Mouse (Mus musculus) brain, embryonic 18.5 days (tissue): ENCODE measurements around the gene Defb19.
A peak's percentile ranks its signal among the peaks of the same experiment; 100 is the strongest.

Experiments used
- DNase-seq: peaks from one replicate; pipeline ENCODE4 v3.0.0-alpha.2; 2012; ENCODE audit warnings: low read depth, low spot score

Defb19 gene

GRCm38 (mm10) chr2:152580107-152580506 lies at the start of gene Defb19:
Gene Defb19, minus strand, starts transcription at chr2:152580312.
- DNase-seq = no peak

DNA sequence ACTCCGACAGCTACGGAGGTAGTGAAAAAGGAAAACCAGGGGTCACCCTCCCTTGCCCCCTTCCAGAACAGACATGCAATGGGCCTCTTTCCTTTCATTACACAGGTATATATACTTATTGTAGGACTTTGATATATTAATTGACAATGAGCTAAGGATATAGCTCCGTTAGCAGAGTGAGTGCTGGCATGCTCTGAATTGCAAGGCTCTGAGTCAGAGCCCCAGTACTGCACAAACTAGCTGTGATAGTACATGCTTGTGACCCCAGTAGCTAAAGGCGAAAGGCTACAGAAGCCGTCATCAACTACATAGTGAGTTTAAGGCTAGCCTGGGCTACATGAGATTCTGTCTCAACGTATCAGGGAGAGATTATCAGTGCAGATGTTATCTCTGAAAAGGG lies 49.8 kb upstream of the Defb19 start:
- DNase-seq = no peak

DNA sequence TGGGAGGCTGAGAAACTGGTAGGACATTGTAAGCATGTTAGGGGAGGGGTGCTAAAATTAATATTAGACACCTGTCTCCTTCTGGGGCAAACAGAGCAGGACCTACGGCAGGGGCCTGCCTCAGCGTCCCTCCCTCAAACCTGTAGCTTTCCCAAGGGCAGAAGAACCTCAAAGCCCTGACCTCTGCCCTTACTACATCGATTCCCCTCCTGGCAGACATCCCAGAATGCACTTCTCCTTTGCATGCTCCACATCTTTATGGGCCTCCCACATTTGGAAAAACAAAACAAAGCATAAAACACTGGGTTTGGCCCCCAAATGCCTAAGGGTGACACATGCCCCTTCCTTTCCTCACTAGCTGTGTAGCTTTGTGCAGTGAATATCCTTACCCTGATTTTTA lies 49.1 kb upstream of the Defb19 start:
- no peak for DNase-seq

GRCm38 (mm10) chr2:152628066-152628465 lies 48.0 kb upstream of the Defb19 start:
- DNase-seq = no peak

GRCm38 (mm10) chr2:152626774-152627591 lies 46.9 kb upstream of the Defb19 start, which contains the start of gene Rem1:
Gene Rem1, plus strand, starts transcription at chr2:152626951.
- no peak for DNase-seq

- peak; percentile 6 for DNase-seq
These were observed 45.1 kb upstream of the Defb19 start for GRCm38 (mm10) chr2:152625256-152625655.

- DNase-seq = no peak
These were observed 44.5 kb upstream of the Defb19 start for GRCm38 (mm10) chr2:152624566-152624965.

DNA sequence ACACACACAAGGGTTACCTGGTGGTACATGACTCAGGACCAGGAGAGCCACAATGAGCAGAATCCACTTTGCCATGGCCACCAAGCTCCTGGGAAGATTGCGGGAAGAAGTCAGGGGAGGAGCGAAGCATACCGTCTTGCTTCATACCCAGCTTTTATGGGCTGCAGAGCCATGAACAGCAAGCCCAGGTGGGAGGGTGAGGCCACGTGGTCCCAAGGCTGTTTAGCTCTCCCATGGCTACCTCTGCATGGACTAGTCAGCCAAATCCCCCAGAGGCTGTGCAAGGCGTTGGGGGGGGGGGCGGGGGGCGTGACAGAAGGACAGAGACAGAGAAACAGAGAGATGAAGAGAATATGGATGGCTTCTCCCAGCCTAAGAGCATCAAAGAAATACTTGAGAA lies 42.8 kb upstream of the Defb19 start, which contains the start of gene Defb25:
Defb25 (minus strand) TSS at position 101 of the 400 bp plus-strand sequence.
- DNase-seq = no peak

- no peak for DNase-seq
These were observed 42.0 kb upstream of the Defb19 start for GRCm38 (mm10) chr2:152622151-152622550.

- DNase-seq = no peak
These were observed 40.4 kb upstream of the Defb19 start for GRCm38 (mm10) chr2:152620367-152621134.

DNA sequence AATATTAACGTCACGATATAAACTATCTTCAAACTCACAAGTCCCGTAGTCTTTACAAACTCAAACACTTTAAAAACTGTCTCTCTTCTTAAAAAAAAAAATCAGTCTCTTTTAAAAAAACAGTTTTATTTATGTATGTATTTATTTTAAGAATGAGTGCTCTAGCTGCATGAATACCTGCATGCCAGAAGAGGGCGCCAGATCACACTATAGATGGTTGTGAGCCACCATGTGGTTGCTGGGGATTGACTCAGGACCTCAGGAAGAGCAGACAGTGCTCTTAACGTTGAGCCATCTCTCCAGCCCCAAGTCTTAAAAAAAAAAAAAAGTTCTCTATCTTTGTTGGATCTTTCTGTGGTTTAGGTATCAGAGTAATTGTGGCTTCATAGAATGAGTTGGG lies 37.3 kb upstream of the Defb19 start:
- DNase-seq = no peak

GRCm38 (mm10) chr2:152616470-152616869 lies 36.4 kb upstream of the Defb19 start:
- DNase-seq = no peak

DNA sequence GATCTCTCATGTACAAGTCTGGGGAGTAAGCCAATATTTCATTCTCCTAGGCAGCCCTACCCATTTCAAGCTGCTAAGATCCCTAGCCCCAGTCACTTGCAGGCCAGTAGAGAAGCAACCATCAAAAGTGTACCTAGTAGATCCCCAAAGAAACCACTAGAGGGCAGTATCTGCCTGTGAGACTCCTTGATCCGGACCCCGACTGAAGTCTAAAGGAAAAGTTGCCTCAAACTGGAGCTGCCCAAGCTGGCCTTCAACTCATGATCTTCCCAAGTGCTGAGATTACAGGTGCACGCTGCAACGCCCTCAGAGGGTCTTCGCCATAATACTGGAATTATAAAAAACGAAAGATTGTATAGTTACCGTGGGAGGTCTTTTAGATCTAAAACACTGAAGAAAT lies 35.5 kb upstream of the Defb19 start:
- peak; percentile 36 for DNase-seq

- no peak for DNase-seq
These were observed 32.1 kb upstream of the Defb19 start for GRCm38 (mm10) chr2:152612193-152612592.

DNA sequence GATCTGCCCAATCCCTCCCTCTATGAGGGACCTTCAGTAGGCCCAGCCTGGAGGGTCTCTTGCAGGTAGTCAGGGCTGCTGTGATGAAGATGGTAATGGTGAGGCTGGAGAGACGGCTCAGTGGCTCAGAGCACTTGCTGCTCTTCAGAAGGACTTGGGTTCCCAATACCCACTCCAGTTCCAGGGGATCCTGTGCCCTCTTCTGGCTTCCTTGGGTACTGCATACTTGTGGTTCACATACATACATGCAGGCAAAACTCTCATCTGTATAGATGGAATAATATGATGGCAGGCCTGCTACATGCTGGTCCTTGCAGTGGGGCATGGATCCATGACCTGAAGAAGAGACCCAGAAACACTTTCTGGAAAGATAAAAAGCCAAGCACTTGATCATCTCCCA lies 28.6 kb upstream of the Defb19 start:
- DNase-seq = no peak

DNA sequence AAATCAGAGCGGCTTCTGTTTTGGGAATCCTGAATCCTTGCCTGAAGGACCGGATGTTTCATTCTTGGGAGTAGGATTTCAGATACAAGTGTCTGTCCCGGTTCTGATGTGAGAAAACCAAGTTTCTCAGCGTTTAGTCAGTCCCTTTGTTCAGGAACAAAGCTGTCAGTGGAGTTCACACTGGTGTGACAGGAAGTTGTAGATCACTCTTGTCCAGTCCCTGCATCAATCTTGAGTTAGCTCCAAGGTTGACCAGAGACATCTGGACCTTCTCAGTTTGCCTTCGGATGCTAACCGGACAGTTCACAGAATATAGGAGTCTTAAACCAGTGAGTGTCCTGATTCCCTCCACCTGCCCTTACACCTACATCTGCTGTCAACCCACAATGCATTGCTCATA lies 27.6 kb upstream of the Defb19 start:
- no peak for DNase-seq

- no peak for DNase-seq
These were observed 23.9 kb upstream of the Defb19 start, which contains the start of gene Defb36 for GRCm38 (mm10) chr2:152604057-152604456. Gene Defb36, plus strand, starts transcription at chr2:152604327.

- DNase-seq = no peak
These were observed 21.3 kb upstream of the Defb19 start for GRCm38 (mm10) chr2:152601275-152601960.

DNA sequence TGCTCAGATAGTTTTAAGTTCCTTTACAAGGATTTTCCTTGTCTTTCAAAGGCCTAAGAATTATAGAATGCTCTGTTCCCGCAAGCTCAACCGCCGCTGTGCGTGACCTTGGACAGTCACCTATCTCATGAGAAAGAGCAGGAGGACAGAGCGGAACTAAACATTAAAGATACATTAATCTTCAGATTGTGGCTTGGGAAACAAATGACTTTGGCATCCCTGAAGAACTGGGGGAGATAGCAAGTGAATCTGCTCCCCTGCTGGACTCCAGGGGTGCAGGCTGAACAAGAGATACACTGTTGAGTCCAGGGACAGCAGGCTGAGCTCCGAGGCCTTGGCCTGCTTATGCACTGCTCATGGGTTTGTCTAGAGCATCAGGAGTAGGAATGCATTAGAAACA lies 20.0 kb upstream of the Defb19 start:
- no peak for DNase-seq

DNA sequence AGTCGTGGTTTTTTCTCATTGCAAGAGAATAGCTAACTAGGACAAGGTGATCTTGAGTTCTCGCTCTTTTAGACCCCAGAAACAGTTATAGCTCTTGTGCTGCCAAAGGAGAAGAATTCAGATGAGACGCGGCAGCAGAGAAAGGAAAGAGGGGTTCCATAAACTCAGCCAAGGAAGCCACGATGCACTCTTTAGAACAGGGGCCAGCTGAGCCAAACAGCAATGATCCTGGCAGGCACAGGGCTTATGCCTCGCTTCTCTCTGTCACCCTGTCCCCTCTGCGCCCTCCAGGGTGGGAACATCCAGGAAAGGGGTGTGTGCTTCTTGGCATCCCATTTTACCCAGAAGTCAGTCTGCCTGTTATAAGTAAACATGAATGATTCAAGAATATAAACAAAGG lies 19.2 kb upstream of the Defb19 start, which contains the start of gene Defb45:
Defb45 (minus strand) TSS at position 101 of the 400 bp plus-strand sequence.
- DNase-seq = no peak

- no peak for DNase-seq
These were observed 8.9 kb upstream of the Defb19 start for GRCm38 (mm10) chr2:152589021-152589420.

- no peak for DNase-seq
These were observed 8.3 kb upstream of the Defb19 start for GRCm38 (mm10) chr2:152588450-152588849.
